Mouse (Mus musculus) c-Kit-positive CD71-positive TER-119-positive erythroid progenitor cells, embryonic 14.5 days (primary cell): Measurements from ENCODE around the gene 1700080E11Rik.
"Not testable (repeated sequence)": the region's sequence is repeated elsewhere in the genome, so short reads cannot be mapped to it uniquely, and the experiment has no call there.

Experiments
- DNase-seq: peaks from one replicate; pipeline ENCODE4 v3.0.0-alpha.2; 2013; ENCODE audit warnings: low spot score

Gene 1700080E11Rik

DNA sequence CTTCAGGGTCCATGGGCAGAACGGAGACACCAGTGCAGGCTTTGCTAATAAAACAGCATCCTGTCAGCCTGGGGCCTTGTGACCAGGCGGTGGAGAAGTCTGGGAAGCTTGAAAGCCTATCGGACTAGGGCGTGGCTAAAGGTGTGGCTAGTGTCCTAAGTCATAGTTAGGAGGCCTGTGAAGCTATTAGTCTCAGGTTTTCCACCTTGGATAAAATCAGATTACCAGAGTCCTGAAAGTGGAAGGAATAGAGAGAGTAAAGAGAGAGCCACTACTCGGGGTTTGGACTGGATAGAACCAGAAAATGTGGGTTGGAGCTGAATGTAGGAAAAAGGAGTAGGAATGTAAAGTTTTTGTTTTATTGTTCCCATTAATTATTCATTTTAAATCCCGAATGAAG lies at the start of gene 1700080E11Rik:
Gene 1700080E11Rik (minus strand): TSS at position 101 of the 400 bp plus-strand sequence.
- DNase-seq, result no peak

DNA sequence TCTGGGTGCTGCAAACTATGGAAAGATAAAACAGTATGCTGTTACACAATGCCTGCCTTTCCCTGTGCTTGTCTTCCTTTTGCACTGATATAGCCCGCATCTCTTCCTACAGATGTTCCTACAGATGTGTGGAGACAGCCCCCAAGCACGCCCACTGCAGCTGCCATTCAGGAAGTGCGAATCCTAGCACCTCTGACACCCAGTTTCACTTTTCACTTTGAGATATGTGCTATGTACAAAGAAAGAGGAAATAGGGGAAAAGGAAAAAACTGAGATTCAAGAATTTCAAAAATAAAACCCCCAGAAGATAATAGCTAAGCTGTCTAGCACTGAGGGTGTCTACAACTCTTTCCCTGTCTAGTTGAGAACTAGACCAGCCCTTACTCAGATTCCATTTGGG lies 41.8 kb upstream of the 1700080E11Rik start:
- DNase-seq, result no peak

DNA sequence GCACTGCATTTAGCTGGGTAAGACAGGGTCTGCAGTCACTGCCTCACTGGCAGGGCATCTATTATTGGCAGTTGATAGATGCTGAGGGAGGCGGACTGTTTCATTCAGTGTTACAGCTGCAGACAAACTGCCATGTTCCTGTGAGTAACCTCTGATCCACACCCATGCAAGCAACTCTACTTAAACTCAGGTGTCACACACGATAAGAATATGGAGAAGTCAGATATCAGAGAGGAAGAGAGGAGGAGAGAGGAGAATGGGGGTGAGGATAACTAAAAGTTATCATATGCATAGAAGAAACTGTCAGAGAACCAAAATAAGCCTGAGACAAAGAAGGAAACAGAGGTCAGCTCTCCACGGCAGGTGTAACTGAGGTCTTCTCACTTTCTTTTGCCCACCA lies 37.5 kb upstream of the 1700080E11Rik start:
- no peak for DNase-seq

DNA sequence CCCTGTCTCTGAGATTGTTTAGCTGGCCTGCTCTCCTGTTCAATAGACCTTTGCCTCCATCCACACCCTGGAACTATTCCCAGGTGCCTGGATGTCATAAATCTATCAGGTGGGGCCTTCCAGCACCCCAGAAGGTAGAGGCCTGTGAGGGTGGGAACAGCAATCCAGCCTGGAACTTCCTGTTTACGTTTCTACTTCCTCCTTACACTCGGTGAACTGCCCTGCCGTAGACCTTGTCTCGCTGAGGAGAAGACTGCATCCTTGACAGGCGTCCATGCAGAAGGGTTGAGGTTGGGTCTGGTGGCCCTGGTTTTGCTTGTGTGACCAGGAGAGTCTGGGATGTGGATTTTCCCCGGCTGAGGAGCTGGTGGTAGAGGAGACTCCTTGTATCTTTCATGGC lies 5.7 kb downstream of the 1700080E11Rik start:
- no peak for DNase-seq

DNA sequence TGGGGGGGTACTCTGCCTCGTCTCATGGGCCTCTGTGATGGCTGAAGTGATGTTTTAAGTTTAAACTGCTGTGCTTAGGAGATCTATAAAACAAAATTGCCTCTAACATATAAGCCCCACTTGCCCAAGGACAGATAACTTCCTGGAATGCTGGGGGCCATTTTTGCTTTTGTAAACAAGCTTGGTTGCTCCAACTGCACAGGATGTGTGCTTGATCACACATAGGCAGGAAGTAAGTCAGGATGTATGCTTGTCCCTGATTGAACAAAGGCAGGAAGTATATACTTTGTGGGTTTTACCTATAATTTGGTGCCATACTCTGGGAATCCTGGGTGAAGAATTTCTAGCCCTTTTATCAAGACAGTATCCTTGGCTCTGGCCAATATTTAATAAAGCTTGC lies 8.5 kb downstream of the 1700080E11Rik start:
- no peak for DNase-seq

DNA sequence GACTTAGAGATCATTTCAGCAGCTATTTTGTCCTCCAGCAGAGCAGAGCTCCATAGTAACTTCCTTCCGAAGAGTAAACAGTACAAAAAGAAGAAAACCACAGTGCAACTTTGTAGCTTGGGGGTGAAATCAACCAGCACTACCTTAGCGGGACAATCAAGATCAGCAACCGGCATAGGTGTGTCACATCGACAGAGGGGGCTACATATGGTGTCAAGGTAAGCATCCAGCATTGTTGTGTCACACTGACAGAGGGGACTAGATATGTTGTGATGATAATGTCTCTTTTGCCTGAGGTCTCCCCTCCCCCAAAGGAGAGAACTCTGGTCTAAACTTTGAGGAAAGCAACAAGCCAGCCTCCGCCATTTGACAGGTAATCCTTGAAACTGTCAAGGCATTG lies 10.4 kb downstream of the 1700080E11Rik start:
- DNase-seq, result no peak

DNA sequence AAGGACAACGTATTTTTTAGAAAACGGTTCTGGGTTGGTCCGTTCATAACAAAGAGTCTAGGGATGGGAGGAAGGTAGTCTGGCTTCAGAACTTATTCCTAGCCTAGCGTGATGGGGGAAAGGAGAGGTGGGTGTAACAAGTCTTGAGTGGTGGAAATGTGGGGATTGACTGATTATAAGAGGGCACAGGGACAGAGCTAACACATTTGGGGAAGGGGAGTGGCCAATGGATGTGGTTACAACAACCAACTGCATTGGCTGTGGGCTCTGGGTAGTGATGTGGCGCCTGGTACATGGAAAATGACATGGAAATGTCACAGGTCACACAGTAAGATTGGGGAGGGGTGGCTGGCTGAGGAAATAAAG lies 12.9 kb downstream of the 1700080E11Rik start:
- DNase-seq, result no peak

DNA sequence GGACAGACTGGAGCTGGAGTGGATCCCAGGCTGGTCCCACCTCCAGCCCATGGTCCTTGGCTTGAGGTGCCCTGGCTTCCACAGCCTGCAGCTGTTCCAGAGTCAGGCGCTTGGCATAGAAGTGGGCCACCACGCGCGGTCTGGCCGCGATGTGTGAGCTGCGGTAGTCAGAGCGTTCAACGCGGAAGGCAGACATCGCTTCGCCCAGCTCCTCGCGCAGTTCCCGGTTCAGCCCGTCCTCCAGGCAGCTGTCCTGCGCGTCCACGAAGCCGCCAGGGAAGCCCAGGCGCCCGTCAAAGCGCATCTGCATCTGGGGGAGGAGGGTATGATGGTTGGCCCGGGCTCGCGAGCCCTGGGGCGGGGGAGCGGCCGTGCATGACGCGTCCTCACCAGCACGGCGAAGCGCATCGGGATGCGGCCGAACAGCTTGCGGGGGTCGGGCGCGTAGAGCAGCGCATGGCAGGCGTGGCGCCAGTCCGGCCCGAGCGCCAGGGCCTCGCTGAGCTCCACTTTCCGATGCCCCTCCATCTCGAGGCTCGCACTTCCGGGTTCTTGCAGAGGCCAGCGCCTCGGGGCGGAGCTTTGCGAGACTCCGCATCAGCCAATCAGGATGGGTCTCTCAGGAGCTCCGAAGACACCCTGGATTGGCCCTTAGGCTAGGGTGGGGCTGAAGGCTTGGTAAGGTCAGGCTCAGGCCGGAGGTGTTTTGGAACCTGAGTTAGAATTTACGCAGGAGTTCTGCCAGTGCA lies 13.5 kb downstream of the 1700080E11Rik start, which contains the start of gene Nudt16:
Gene Nudt16 (minus strand): TSS at position 572 of the 749 bp plus-strand sequence.
- peak; percentile 87 for DNase-seq

DNA sequence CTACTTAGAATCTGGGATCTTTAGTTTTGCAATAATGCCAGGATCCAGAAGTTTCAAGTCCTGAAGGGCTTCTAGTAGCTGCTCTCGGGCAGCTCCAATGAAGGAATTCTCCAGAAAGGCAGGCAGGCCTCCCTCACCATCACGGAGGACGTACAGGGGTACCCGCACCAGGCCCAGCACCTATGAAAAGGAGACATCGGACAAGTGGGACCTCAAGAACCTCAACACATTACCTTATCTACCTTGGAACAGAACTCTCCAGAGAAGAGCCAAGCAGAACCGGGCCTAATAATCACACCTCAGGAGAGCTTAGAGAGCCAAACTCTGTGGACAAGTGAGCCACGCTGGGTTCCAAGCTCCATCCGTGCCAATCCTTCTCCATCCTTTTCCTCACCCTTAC lies 14.6 kb downstream of the 1700080E11Rik start:
- no peak for DNase-seq

DNA sequence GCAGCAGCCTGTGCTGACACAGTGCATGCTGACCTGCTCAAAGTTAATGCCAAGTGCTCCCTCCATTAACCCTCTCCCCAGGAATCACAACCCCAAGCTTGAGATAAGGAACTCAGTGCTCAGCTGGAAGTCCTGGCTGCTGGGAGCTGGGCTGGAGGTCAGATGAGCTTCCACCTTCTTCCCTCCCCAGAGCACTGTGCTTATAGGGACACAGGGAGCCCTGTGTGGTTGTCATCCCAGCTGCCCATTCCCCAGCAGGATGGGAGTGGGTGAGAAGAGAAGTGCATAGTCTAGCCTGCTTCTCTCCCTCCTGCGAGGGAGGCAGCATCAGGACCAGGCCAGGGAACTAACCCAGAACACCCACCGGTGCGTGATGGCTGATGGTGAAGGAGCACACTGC lies 19.7 kb downstream of the 1700080E11Rik start:
- DNase-seq, result not testable (repeated sequence)

DNA sequence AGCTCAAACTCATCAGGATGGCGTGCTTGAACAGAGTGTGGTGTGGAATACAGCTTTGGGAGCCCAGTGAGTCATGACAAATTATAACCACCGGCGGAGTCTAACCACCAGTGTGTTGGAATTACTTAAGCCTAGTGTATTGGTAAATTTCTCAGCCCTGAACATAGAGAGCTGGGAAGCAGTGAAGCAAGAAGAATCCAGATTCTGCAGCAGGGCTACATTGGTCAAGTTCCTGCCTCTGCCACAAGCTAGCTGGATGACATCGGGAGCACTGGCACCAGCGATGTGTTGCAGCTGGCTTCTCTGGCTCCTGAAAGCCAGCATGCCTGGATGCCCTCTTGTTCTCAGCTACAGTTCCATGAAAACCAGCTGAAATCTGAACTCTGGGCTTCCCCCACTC lies 41.0 kb downstream of the 1700080E11Rik start:
- DNase-seq, result no peak

DNA sequence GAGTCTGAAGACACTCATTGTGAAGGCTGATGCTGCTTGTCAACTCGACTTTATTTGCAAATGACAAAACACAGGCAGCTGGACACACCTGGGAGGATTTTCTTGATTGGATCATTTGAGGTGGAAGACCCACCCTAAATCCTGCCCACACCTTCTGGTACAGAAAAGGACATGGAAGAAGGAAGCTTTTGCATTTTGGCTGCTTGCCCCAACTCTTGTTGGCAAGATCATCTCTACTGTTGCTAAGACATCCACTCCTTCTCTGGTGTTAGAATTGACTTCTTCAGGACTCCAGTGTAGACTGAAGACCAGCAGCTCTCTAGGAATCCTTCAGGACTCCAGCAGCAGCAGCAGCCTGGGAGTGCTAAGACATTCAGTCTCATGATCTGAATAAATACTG lies 43.0 kb downstream of the 1700080E11Rik start:
- no peak for DNase-seq

DNA sequence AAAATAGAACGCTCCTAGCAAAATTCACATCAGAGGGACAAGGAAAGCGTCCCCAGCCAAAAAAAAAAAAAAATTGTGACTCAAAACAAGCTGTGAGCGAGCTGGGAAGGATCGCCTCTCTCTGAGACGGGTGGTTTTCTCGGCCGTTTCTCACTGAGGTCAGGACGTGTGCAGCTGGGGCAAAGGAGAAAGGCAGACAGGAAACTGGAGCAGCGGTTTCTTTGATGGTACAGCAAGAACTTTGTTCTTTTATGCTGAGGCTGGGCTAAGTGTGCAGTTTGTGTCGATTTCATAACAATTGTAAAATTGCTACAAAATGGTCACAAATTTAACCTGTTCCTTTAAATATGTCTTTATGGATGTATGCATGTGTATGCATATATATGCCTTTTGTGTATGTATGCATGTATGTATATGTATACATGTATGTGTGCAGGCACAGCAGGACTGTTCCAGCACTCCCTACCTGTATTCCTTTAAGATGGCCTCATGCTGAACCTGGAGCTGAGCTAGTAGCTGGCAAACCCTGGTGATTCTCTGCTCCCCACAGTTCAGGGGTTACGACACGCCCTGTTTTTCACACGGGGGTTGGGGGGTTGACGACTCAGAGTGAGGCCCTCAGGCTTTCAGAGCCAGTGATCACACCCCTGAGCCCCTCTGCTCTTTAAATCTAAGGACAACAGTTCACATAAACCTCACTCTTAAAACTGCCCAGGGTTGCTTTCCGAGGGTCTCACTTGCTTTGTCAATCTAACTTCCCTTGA lies 43.9 kb downstream of the 1700080E11Rik start:
- DNase-seq, result no peak
